Mouse (Mus musculus) R1 (cell line): ENCODE measurements around the gene F2.
"Not testable (repeated sequence)": the region's sequence is repeated elsewhere in the genome, so short reads cannot be mapped to it uniquely, and the experiment has no call there.

ENCODE experiments used
- DNase-seq: peaks from one replicate; pipeline ENCODE4 v3.0.0-alpha.2; 2018; ENCODE audit warnings: low read depth, low spot score

Gene F2

DNA sequence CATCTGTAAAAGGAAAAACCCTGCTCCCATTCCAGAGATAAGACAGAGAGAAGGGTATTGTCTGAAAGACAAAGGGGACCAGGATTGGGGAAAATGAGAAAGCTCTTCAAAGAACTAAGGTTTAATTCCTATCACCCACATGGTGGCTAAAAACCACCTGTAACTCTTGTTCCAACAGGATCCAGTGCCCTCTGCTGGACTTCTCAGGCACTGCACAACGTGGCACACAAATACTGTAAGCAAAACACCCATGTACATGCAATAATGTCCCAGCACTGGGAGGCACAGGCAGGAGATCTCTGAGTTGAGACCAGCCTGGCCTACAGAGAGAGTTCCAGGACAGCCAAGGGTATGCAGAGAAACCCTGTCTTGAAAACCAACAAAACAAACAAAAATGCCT, 10.5 kb upstream of the F2 start:
- peak; percentile 91 for DNase-seq

DNA sequence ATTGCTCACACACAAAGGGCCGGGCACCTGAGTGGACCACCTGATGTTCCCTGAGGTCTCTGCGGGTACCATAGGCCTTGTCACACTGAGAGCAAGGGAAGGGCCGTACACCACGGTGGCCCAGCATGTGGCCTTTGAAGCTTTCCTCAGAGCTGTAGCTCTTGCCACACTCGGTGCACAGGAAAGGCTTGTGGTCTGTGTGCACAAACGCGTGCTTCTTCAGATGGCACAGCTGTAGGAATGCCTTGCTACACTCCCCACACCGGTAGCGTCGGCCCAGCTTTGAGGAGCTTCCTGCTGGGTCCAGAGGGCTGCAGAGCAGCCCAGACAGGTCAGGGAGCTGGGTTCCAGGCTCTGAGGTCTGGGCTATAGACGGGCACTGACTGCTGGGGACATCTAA, 9.6 kb upstream of the F2 start:
- no peak for DNase-seq

- DNase-seq, result no peak
These were observed 9.1 kb upstream of the F2 start for GRCm38 (mm10) chr2:91645354-91645753.

GRCm38 (mm10) chr2:91644021-91644420, 7.8 kb upstream of the F2 start:
- DNase-seq, result no peak

- DNase-seq, result peak; percentile 68
These were observed 6.7 kb upstream of the F2 start for GRCm38 (mm10) chr2:91642825-91643415.

DNA sequence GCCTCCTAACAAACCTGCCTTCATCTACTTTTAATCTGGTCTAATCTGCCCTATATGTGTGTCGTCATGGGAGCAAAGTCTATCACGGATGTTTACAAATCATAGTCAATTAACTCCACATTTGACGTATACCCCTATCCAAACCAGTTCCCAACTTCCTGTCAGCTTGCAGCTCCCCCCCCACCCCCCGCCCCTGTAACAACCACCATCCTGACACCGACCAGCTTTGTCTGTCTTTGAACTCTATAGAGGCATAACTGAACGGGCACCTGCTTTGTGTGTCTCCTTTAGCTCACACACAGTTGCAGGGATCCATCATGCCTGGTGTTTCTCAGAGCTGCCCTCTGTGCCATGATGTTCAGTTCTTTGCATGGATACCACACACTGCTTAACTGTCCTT, 2.7 kb upstream of the F2 start:
- DNase-seq, result no peak

DNA sequence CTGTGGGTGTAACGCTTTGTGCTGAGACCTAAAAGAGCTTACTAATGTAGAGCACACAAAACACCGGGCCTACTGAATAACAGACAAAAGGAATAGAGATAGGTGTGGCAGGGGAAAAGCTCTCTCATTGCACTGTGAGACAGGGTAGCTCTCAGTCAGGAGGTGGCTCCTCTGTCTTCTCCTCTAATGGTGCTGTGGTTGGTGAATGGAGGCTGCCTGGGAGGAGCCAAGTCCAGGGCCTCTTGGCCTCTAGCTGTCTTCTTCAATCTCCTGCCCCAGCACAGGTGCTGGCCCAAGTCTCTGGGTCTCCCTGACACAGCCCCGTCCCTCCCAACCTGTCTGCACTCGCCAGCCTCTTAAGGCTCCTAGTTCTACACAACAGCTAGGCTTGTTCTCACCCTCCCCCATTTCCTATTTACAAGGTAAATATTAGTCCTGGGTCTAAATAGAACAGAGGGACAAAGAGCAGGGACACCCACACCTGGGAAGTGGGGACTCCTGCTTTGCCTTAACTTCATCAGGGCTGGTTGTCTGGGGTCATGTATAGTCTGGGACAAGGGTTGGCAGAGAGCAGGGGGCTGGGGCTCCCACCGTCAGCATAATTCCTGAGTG, 619 bp upstream of the F2 start:
- DNase-seq, result peak; percentile 72

DNA sequence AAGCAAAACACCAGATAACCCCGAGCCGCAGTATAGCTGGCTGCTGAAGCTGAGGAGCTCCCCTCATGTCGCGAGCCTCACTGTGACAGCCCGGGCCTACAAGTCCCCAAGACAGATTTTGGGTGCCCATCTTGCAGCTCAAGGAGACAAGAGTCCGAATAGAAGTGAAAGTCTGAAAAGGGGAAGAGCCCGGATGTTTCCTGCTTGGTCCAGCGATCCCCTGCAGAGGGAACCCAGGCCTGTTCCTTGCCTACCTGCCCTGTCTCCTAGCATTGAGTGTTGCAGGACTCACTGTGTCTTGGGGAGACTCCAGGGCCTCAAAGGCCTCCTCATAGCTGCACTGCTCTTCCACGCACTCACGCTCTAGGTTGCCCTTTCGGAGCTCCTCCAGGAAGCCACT, 728 bp downstream of the F2 start:
- no peak for DNase-seq

- no peak for DNase-seq
These were observed 1.4 kb downstream of the F2 start for GRCm38 (mm10) chr2:91634841-91635240.

GRCm38 (mm10) chr2:91633334-91633977, 2.8 kb downstream of the F2 start:
- no peak for DNase-seq

GRCm38 (mm10) chr2:91632316-91632715, 3.9 kb downstream of the F2 start:
- no peak for DNase-seq

GRCm38 (mm10) chr2:91631826-91632225, 4.4 kb downstream of the F2 start:
- no peak for DNase-seq

DNA sequence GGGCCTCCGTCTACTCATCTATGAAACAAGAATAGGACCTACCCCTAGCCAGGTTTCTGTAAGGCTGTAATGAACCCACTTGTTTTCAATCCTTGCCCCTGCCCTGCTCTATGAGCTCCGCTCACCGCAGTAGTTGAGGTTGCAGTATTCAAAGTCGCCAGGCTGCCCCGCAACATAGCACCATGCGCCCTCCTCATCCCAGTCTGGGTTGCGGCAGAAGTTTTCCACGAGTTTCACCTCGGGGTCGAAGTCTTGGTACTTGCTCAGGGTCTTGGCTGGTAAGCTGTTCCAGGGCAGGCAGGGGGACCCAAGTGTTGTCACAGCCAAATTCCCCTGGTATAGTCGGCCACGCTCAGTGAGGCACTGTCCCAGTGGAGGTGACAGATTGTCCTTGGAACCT, 5.8 kb downstream of the F2 start:
- DNase-seq, result no peak

DNA sequence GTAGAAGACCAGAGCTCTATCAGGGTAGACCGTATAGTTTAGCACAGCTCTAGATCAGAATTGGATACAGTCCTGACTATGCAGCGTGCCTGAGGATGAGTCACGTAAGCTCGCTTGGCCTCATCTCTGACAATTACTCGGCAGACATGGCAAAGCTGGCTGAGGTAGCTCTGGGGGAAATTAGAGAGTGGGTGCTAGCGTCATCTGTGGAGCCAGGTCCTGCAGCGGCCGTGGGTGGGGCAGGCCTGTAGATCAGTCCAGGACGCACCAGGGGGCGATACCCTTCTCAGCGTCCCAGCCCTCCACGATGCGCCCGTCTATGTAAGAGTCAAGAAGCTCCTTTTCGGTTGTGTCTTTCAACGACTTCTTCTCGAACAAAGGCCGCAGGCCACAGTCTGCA, 6.5 kb downstream of the F2 start:
- DNase-seq, result no peak

- DNase-seq, result no peak
These were observed 8.0 kb downstream of the F2 start for GRCm38 (mm10) chr2:91628171-91628570.

- no peak for DNase-seq
These were observed 8.7 kb downstream of the F2 start for GRCm38 (mm10) chr2:91627486-91627885.

DNA sequence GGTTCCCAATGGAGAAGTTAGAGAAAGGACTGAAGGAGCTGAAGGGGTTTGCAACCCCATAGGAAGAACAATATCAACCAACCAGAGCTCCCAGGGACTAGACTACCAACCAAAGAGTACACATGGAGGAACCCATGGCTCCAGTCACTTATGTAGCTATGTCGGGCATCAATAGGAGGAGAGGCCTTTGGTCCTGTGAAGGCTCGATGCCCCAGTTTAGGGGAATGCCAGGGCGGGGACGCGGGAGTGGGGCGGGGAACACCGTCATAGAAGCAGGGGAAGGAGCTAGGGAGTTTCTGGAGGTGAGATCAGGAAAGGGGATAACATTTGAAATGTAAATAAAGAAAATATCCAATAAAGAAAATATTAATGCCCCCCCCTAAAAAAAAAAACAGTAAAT, 12.8 kb downstream of the F2 start:
- DNase-seq, result not testable (repeated sequence)

DNA sequence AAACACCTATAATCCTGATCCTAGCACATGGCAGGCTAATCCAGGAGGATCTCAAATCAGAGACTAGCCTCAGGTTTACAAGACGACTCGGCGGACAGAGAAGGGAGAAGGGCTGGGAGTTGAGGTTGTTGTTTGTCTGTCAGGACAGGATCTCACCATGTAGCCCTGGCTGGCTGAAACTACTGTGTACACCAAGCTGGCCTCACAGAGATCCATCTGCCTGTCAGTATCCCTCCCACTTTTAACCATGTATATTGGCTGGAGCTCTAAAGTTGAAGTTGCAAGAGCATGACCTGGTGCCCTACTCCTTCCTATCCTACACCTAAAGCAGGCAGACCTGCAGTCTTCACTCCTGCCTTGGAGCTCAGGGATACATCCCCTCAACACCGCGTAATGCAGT, 13.9 kb downstream of the F2 start:
- no peak for DNase-seq

GRCm38 (mm10) chr2:91609370-91609769, 26.8 kb downstream of the F2 start:
- peak; percentile 42 for DNase-seq

DNA sequence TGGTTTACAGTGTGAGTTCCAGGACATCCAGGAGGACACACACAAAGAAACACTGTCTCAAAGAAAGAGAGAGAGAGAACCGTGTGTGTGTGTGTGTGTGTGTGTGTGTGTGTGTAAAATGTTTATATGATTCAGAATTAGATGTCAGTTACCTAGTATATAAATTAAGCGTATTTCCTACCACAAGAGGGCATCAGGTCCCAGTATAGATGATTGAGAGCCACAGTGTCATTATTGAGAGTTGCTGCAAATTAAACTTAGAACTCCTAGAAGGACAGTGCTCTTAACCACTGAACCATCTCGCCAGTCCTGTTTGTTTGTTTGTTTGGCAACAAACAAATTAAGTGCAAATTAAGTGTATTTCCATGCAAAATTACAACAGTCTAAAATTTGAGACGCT, 33.8 kb downstream of the F2 start:
- peak; percentile 25 for DNase-seq

DNA sequence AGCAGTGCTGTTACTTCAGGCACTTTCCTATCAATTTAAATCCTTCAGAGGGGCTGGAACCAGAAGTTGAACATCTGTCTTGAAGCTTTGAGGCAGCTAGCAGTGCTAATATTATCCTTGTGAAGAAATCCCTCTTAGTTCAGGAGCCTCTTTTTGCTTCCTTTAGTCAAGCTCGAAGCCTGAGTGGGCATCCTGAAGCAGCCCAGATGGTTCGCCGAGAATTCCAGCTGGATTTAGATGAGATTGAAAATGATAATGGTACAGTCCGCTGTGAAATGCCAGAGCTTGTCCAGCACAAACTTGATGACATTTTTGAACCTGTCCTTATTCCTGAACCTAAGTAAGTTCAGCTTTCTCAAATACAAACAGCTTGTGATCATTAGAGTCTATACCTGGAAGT, 35.7 kb downstream of the F2 start:
- DNase-seq, result no peak

GRCm38 (mm10) chr2:91586242-91586641, 50.0 kb downstream of the F2 start:
- DNase-seq, result no peak

GRCm38 (mm10) chr2:91580894-91581293, 55.3 kb downstream of the F2 start:
- no peak for DNase-seq
